Mouse (Mus musculus) small intestine, adult 2 months (tissue): ENCODE results near the gene Pdlim1. TPM values are rescaled to one million over a fixed set of nuclear protein-coding genes. Genes with fewer than 3 reads are reported as not detected.

ENCODE experiments used
- H3K27ac ChIP-seq: fragments of 200-500 bp; 2 replicates; pipeline ENCODE4 v1.5.1; 2012; ENCODE audit warnings: low read depth, low read length, control low read depth, inconsistent platforms; ENCODE audit not compliant: insufficient read depth
- H3K27me3 ChIP-seq: fragments of 200-500 bp; 2 replicates; pipeline ENCODE4 v1.6.1; 2012; ENCODE audit warnings: mild to moderate bottlenecking, moderate library complexity, low read length, inconsistent platforms; ENCODE audit not compliant: control insufficient read depth, insufficient read depth
- H3K36me3 ChIP-seq: fragments of 200-500 bp; 2 replicates; pipeline ENCODE4 v1.6.1; 2012; ENCODE audit warnings: mild to moderate bottlenecking, low read length, control low read depth, inconsistent platforms; ENCODE audit not compliant: control insufficient read depth, insufficient read depth
- H3K4me1 ChIP-seq: fragments of 200-500 bp; 2 replicates; pipeline ENCODE4 v1.6.1; 2012; ENCODE audit warnings: low read length, inconsistent platforms, mixed read lengths; ENCODE audit not compliant: control insufficient read depth, insufficient read depth, insufficient read length
- H3K4me3 ChIP-seq: fragments of 200-500 bp; 2 replicates; pipeline ENCODE4 v1.5.1; 2012; ENCODE audit warnings: low read depth, mild to moderate bottlenecking, control low read depth, inconsistent platforms, low read length, moderate library complexity
- CTCF ChIP-seq: fragments of 200-500 bp; IDR thresholded peaks from 2 replicates; pipeline ENCODE4 v1.5.1; 2012; ENCODE audit warnings: low read depth, mild to moderate bottlenecking, control low read depth, inconsistent platforms, low read length, moderate library complexity, mixed read lengths; ENCODE audit not compliant: insufficient replicate concordance, insufficient read length; ENCODE audit errors: extremely low read depth
- POLR2A ChIP-seq: fragments of 200-500 bp; IDR thresholded peaks from 2 replicates; pipeline ENCODE4 v1.6.1; 2012; ENCODE audit warnings: low read depth, mild to moderate bottlenecking, control low read depth, inconsistent platforms, low read length, moderate library complexity
- WGBS: fragments of 180-500 bp; shearing (Covaris S2); methylation state at CpG from one replicate; pipeline ENCODE4 v1.1.7; 2018; 5-methylcytosine and 5-hydroxymethylcytosine counted together
- polyA plus RNA-seq: library from polyadenylated mRNA; depleted of rRNA; stranded (reverse); fragments of >200 nt; gene quantifications from 2 replicates; pipeline ENCODE4 v1.2.3, GENCODE M21; 2012

Pdlim1 gene
- polyA plus RNA-seq, 1 experiment, result 353 TPM

DNA sequence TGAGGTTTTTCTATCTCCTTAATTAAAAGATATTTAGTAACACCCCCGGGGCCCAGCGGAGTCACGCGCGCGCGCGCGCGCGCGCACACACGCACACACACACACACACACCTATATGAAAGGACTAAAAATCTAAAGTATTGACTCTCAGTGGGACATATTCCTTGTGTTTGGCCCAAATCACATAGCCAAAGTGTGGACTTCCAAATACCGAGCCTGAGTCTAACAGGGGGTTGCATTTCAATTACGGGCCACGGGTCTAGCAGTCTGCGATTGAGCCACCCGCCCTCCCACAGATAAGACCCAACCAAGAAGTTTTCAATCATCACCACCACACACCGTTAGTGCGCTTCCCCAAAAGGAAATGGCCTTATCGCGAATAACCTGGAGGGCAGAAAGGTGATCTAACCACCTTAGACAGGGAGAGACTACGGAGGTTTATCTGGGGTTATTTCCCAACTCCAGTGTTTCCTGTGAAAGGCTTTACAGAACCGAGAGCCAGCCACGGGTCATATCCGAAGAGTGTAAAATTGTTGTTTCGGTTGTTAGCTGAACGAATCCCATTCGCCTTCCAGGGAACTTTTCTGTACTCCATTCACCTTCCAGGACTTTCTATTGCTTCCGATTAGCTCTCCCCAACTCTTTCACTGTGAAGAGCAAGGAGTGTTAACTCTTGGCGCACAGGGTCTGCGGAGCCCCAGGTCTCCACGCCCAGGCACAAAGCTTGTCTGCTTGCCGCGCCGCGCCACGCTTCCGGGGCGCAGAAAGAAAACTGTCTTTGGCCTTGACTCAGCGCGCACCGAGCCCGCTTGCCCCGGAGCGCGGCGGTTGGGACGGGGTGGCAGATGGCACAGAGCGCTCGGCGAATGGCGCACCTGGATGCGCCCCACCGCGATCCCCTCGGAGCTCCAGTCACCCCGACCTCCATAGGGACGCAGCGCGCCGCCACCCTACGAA is 1.0 kb downstream of the Pdlim1 start:
- H3K4me1 ChIP-seq, result peaks cover 9% of the 10 kb centered on the region
- TF ChIP-seq CTCF (no peak), POLR2A (no peak)
- H3K4me3 ChIP-seq, result peak overlapping the region; percentile 88
- WGBS, result 3% methylated on average over 63 of the region's 63 CpGs
- no peaks in the 10 kb centered on the region; the same call in 1 of the 2 replicates for H3K36me3 ChIP-seq
- no peaks in the 10 kb centered on the region for H3K27me3 ChIP-seq
- H3K27ac ChIP-seq, result peak overlapping the region; percentile 87

DNA sequence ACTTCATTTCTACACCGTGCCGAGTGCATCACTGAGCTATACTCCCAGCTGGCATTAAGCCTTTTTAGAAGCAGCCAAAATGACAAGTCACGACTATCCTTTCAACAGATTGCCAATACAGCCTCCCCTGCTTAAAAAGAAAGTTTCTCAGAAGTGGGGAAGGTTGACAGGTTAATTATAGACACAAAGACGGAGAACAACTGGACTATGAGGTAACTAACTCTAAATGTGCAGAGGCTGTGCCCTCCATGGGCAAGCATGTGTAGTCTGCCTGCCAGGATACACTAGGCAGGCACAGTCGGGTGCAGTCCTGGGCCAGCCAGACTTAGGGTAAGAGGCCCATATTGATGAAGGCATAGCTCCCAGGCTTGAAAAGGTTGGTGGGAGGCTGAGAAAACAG is 2.1 kb downstream of the Pdlim1 start:
- H3K36me3 ChIP-seq, result peaks cover 1% of the 10 kb centered on the region; the same call in 1 of the 2 replicates
- no peaks in the 10 kb centered on the region for H3K27me3 ChIP-seq
- 18% methylated on average over 5 of the region's 5 CpGs for WGBS
- H3K4me1 ChIP-seq, result peaks cover 16% of the 10 kb centered on the region
- H3K4me3 ChIP-seq, result peak overlapping the region; percentile 58
- no peak for TF ChIP-seq CTCF
- no peak for TF ChIP-seq POLR2A
- H3K27ac ChIP-seq, result peak overlapping the region; percentile 55

DNA sequence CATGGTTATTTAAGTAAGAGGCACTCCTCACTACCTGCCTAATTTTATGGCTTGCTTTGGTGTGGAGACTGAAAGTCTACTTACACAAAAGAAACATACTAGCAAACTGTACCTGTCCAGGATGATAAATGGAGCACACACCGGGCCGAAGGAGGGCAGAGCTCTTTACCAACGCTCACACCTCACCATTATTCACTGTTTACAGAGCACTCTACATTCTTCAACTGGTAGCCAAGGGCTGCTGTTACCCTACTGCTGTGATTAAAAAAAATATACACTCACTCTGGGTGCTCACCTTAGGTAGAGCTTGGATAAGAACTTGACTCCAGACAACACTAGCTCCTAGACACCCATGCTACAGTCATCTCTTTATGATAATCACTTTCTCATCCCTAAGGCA is 3.1 kb downstream of the Pdlim1 start:
- peaks cover 1% of the 10 kb centered on the region; the same call in 1 of the 2 replicates for H3K36me3 ChIP-seq
- H3K27ac ChIP-seq, result peak overlapping the region; percentile 58

GRCm38 (mm10) chr19:40267380-40267779 is 4.3 kb downstream of the Pdlim1 start:
- Histone ChIP-seq H3K4me3 (no peak overlapping the region), H3K36me3 (peaks cover 1% of the 10 kb centered on the region; the same call in 1 of the 2 replicates), H3K4me1 (peaks cover 17% of the 10 kb centered on the region), H3K27ac (peak overlapping the region; percentile 67), H3K27me3 (no peaks in the 10 kb centered on the region)
- TF ChIP-seq POLR2A, result no peak
- TF ChIP-seq CTCF, result no peak
- WGBS, result 32% methylated on average over 1 of the region's 1 CpGs

More for the DNA sequence above, 3.1 kb downstream of the Pdlim1 start:
- peaks cover 17% of the 10 kb centered on the region for H3K4me1 ChIP-seq
- TF ChIP-seq CTCF (no peak), POLR2A (no peak)
- no peaks in the 10 kb centered on the region for H3K27me3 ChIP-seq
- H3K4me3 ChIP-seq, result no peak overlapping the region
- whole genome bisulfite sequencing, result 14% methylated on average over 3 of the region's 3 CpGs

DNA sequence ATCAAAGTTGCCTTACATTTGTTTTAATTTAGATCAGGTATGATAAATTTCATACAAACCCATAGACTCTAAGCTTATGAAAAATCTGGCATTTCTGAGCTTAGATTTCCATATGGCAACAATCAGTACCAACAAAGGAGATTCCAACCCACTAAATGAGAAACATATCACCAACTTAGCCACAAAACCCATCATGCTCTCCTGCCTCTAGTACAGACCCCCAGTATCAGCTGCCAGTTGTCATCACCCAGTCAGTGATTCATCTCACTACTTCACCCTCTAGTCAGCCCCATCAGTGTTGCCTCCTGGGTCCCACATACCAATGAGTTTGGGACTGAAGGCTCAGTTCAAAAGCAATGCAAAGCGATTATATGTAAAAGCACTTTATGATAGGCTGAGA is 12.2 kb downstream of the Pdlim1 start:
- H3K4me3 ChIP-seq, result no peak overlapping the region
- H3K27me3 ChIP-seq, result no peaks in the 10 kb centered on the region
- H3K36me3 ChIP-seq, result peaks cover 17% of the 10 kb centered on the region
- peaks cover 17% of the 10 kb centered on the region for H3K4me1 ChIP-seq
- TF ChIP-seq CTCF (no peak), POLR2A (no peak)
- no peak overlapping the region for H3K27ac ChIP-seq
- 92% methylated on average over 1 of the region's 1 CpGs for WGBS

- WGBS, result 23% methylated on average over 4 of the region's 4 CpGs
- Histone ChIP-seq H3K27ac (0 out of 2 replicates have a peak overlapping the region, but pooled peaks have one; percentile 23), H3K36me3 (peaks cover 17% of the 10 kb centered on the region), H3K27me3 (no peaks in the 10 kb centered on the region), H3K4me3 (no peak overlapping the region), H3K4me1 (peaks cover 24% of the 10 kb centered on the region)
- TF ChIP-seq CTCF (no peak), POLR2A (no peak)
These were observed 14.2 kb downstream of the Pdlim1 start for GRCm38 (mm10) chr19:40257396-40257795.

GRCm38 (mm10) chr19:40256376-40257050 is 15.1 kb downstream of the Pdlim1 start:
- 33% methylated on average over 2 of the region's 2 CpGs for WGBS

More at GRCm38 (mm10) chr19:40256376-40257050, 15.1 kb downstream of the Pdlim1 start:
- Histone ChIP-seq H3K27ac (no peak overlapping the region), H3K27me3 (no peaks in the 10 kb centered on the region), H3K4me3 (no peak overlapping the region), H3K36me3 (peaks cover 17% of the 10 kb centered on the region), H3K4me1 (peaks cover 29% of the 10 kb centered on the region)
- TF ChIP-seq POLR2A (no peak), CTCF (no peak)
